Comparison of ENCODE assay signal across 10 mouse cellular contexts in genomic region chr16:23456534-23456933, GRCm38 (mm10). TPM values are rescaled to one million over a fixed set of nuclear protein-coding genes. Genes with fewer than 3 reads are reported as not detected.
A peak's percentile ranks its signal among the peaks of the same experiment; 100 is the strongest.
DNase-seq lines count a peak whose midpoint lies in the region; ATAC-seq and TF ChIP-seq lines count a peak whose summit lies in the region.
"Had no signal": no experiment of that assay in that cellular context is flagged by ENCODE, and none has a peak within 500 bp of the region (broad histone marks: within the 10 kb centered on the region; RNA-seq: fewer than 3 reads in every experiment).

No protein-coding gene starts in this region.

- no peak overlapping the region for H3K4me3 ChIP-seq in gastrocnemius, adult 2 months
- H3K4me3 ChIP-seq in midbrain, embryonic 14.5 days (replicated peaks; ENCODE audit: low read depth, low read length): no peak overlapping the region

- H3K9me3 ChIP-seq in midbrain, embryonic 14.5 days (ENCODE audit: control insufficient read depth, low read length): no peaks in the 10 kb centered on the region

- WGBS in midbrain, embryonic 14.5 days: 81% methylated on average over 3 of the region's 3 CpGs

- no peaks in the 10 kb centered on the region for H3K36me3 ChIP-seq in midbrain, embryonic 14.5 days (ENCODE audit: control insufficient read depth, insufficient read depth, low read length)

- H3K4me1 ChIP-seq in midbrain, embryonic 14.5 days (ENCODE audit: control insufficient read depth, insufficient read depth, low read length): no peaks in the 10 kb centered on the region

- no peak overlapping the region for H3K27ac ChIP-seq in gastrocnemius, adult 2 months
- H3K27ac ChIP-seq in midbrain, embryonic 14.5 days (replicated peaks; ENCODE audit: low read depth, low read length): no peak overlapping the region

- no peak overlapping the region for H3K9ac ChIP-seq in midbrain, embryonic 14.5 days (replicated peaks; ENCODE audit: low read length)

- peak; percentile 28 for DNase-seq in gastrocnemius, adult 2 months
- DNase-seq in gastrocnemius, postnatal 25 days: no peak
- DNase-seq in Patski (ENCODE audit: low read depth, low spot score): peak; percentile 64
- DNase-seq in fibroblast of lung, adult 2 months (ENCODE audit: low read depth): peak; percentile 65
- peak; percentile 44 to 62 for DNase-seq in kidney, postnatal 36 days
- DNase-seq in midbrain, embryonic 14.5 days: no peak
- no peak for DNase-seq in left cerebral cortex, postnatal 36 days (ENCODE audit: low spot score in 2 of 2)
- DNase-seq in right cerebral cortex, postnatal 10 days (ENCODE audit: low spot score in 2 of 2): no peak

- CTCF ChIA-PET in Patski (lab: Charles Lee): interaction anchor here (0.8 to 1.5 kb wide), 5 partner anchors 33 to 443 kb away, joined by 3 to 7 read pairs (median 3); no protein-coding TSS in a partner anchor

- ATAC-seq in Patski: peak; percentile 61
- no peak for ATAC-seq in midbrain, embryonic 14.5 days (ENCODE audit: low FRiP score, low TSS enrichment)

- intact Hi-C loops in gastrocnemius, adult 2 months (cut with DNase I): no loop called here
- intact Hi-C loops in left cerebral cortex, postnatal 36 days (cut with DNase I): no loop called here

- in situ Hi-C loops in Patski (cut with MboI; ENCODE audit: low pct_unique_long_range_greater_than_20kb): loop anchor here (10.0 kb wide), 1 partner anchor 498 kb away; no protein-coding TSS in a partner anchor

- H3K27me3 ChIP-seq in Patski: no peaks in the 10 kb centered on the region
- no peaks in the 10 kb centered on the region for H3K27me3 ChIP-seq in midbrain, embryonic 14.5 days (ENCODE audit: control insufficient read depth, insufficient read depth, low read length)

- POLR2A ChIA-PET in Patski (lab: Charles Lee): interaction anchor here (1.3 kb wide), 1 partner anchor 41 kb away, joined by 4 read pairs; no protein-coding TSS in a partner anchor

- no peak for TF ChIP-seq CTCF in gastrocnemius, adult 2 months (IDR thresholded peaks at IDR 0.05)
- no peak for TF ChIP-seq CTCF in Patski (IDR thresholded peaks at IDR 0.05)

- H3K4me2 ChIP-seq in midbrain, embryonic 14.5 days (ENCODE audit: low read length): no peak overlapping the region

RNA-seq across cellular contexts. Expression of gene Rtp1, which starts 27.6 kb away (rescaled TPM):
- not detected for total RNA-seq in gastrocnemius, adult 2 months (2021)
- total RNA-seq in gastrocnemius, postnatal 25 days (2021): not detected
- polyA plus RNA-seq in Patski (2021): not detected
- polyA plus RNA-seq in midbrain, embryonic 14.5 days (2014; fragmentation: Nextera tagmentation; extraction: Ambion mirVana): not detected in 2 replicates
- under 1 TPM; 0.35 to 0.36 TPM for total RNA-seq in left cerebral cortex, postnatal 36 days (2021)
- polyA plus RNA-seq: large intestine, adult 2 months; stomach, embryonic 14.5 days had no signal

Comparison
In these comparisons a context has a peak if more than half of its experiments do, and no peak if none do; other contexts are left out.
1. DNase-seq: peak in gastrocnemius, adult 2 months (single experiment), Patski (single experiment), fibroblast of lung, adult 2 months (single experiment) and kidney, postnatal 36 days (2 of 2); none in gastrocnemius, postnatal 25 days (single experiment), midbrain, embryonic 14.5 days (single experiment), left cerebral cortex, postnatal 36 days (0 of 2) and right cerebral cortex, postnatal 10 days (0 of 2).